Mouse (Mus musculus) neural tube, embryonic 12.5 days (tissue): ENCODE results near the gene Pnpla5. TPM values are rescaled to one million over a fixed set of nuclear protein-coding genes. Genes with fewer than 3 reads are reported as not detected.

Experiments
- ATAC-seq: fragments of 200-750 bp; cut with Nextera tagmentation; 2 replicates; pipeline ENCODE4 v1.8.0; 2017; ENCODE audit warnings: low read depth, mild to moderate bottlenecking, moderate TSS enrichment, moderate library complexity; ENCODE audit not compliant: low FRiP score
- H3K27ac ChIP-seq: fragments of 300-500 bp; sonication (generic); 2 replicates; pipeline ENCODE4 v1.5.1; 2016
- H3K27me3 ChIP-seq: fragments of 300-500 bp; sonication (generic); replicated peaks from 2 replicates; pipeline ENCODE4 v1.6.1; 2016; ENCODE audit warnings: mild to moderate bottlenecking
- H3K36me3 ChIP-seq: fragments of 300-500 bp; sonication (generic); 2 replicates; pipeline ENCODE4 v1.6.1; 2016; ENCODE audit warnings: mild to moderate bottlenecking
- H3K4me1 ChIP-seq: fragments of 300-500 bp; sonication (generic); 2 replicates; pipeline ENCODE4 v1.6.1; 2016
- H3K4me2 ChIP-seq: fragments of 300-500 bp; sonication (generic); replicated peaks from 2 replicates; pipeline ENCODE4 v1.6.1; 2016; ENCODE audit warnings: mild to moderate bottlenecking
- H3K4me3 ChIP-seq: fragments of 300-500 bp; sonication (generic); 2 replicates; pipeline ENCODE4 v1.5.1; 2016
- H3K9ac ChIP-seq: fragments of 300-500 bp; sonication (generic); 2 replicates; pipeline ENCODE4 v1.6.1; 2016; ENCODE audit warnings: mild to moderate bottlenecking
- H3K9me3 ChIP-seq: fragments of 300-500 bp; sonication (generic); 2 replicates; pipeline ENCODE4 v1.6.1; 2016; ENCODE audit warnings: mild to moderate bottlenecking
- WGBS: fragments of 180-500 bp; shearing (Covaris S2); methylation state at CpG from one replicate; pipeline ENCODE4 v1.1.7; 2016; 5-methylcytosine and 5-hydroxymethylcytosine counted together
- polyA plus RNA-seq: library from polyadenylated mRNA; unstranded; fragments of >200 nt; fragmentation: Nextera tagmentation; extraction: Ambion mirVana; gene quantifications from 2 replicates; pipeline ENCODE4 v1.2.1, GENCODE M21; 2016

The Pnpla5 gene
- polyA plus RNA-seq, 1 experiment from 2014 or later = not detected

GRCm38 (mm10) chr15:84078667-84079066 lies 44.3 kb downstream of the Pnpla5 start:
- Histone ChIP-seq H3K36me3 (no peaks in the 10 kb centered on the region), H3K4me3 (no peak overlapping the region), H3K4me2 (no peak overlapping the region), H3K27me3 (peaks cover 4% of the 10 kb centered on the region; the same call in 1 of the 2 replicates), H3K27ac (no peak overlapping the region), H3K4me1 (peaks cover 8% of the 10 kb centered on the region), H3K9me3 (no peaks in the 10 kb centered on the region), H3K9ac (no peak overlapping the region)
- no peak for ATAC-seq
- WGBS = 80% methylated on average over 13 of the region's 13 CpGs

GRCm38 (mm10) chr15:84077151-84077550 lies 45.8 kb downstream of the Pnpla5 start:
- ATAC-seq = no peak

GRCm38 (mm10) chr15:84074705-84075185 lies 48.2 kb downstream of the Pnpla5 start:
- Histone ChIP-seq H3K9ac (no peak overlapping the region), H3K4me1 (peaks cover 14% of the 10 kb centered on the region), H3K4me3 (no peak overlapping the region), H3K4me2 (peak overlapping the region; percentile 44), H3K27ac (no peak overlapping the region), H3K27me3 (peaks cover 18% of the 10 kb centered on the region), H3K9me3 (no peaks in the 10 kb centered on the region), H3K36me3 (no peaks in the 10 kb centered on the region)
- 16% methylated on average over 17 of the region's 17 CpGs for WGBS
- peak; percentile 46; the same call in 1 of the 2 replicates for ATAC-seq

More at GRCm38 (mm10) chr15:84077151-84077550, 45.8 kb downstream of the Pnpla5 start:
- Histone ChIP-seq H3K9me3 (no peaks in the 10 kb centered on the region), H3K9ac (no peak overlapping the region), H3K4me2 (no peak overlapping the region), H3K36me3 (no peaks in the 10 kb centered on the region), H3K4me1 (peaks cover 8% of the 10 kb centered on the region), H3K4me3 (no peak overlapping the region), H3K27me3 (peaks cover 8% of the 10 kb centered on the region; the same call in 1 of the 2 replicates), H3K27ac (no peak overlapping the region)
- 63% methylated on average over 17 of the region's 17 CpGs for WGBS

GRCm38 (mm10) chr15:84073911-84074704 lies 48.9 kb downstream of the Pnpla5 start:
- no peaks in the 10 kb centered on the region for H3K36me3 ChIP-seq
- H3K4me3 ChIP-seq = no peak overlapping the region
- H3K9ac ChIP-seq = no peak overlapping the region
- H3K4me2 ChIP-seq = peak overlapping the region; percentile 44
- no peaks in the 10 kb centered on the region for H3K9me3 ChIP-seq
- H3K4me1 ChIP-seq = peaks cover 18% of the 10 kb centered on the region
- no peak overlapping the region for H3K27ac ChIP-seq
- ATAC-seq = no peak
- 10% methylated on average over 13 of the region's 15 CpGs for WGBS
- peaks cover 24% of the 10 kb centered on the region for H3K27me3 ChIP-seq

GRCm38 (mm10) chr15:84073058-84073457 lies 49.9 kb downstream of the Pnpla5 start:
- no peaks in the 10 kb centered on the region for H3K36me3 ChIP-seq
- no peaks in the 10 kb centered on the region for H3K9me3 ChIP-seq
- no peak overlapping the region for H3K4me3 ChIP-seq
- H3K9ac ChIP-seq = no peak overlapping the region
- peaks cover 18% of the 10 kb centered on the region for H3K4me1 ChIP-seq
- WGBS = 21% methylated on average over 8 of the region's 8 CpGs
- no peak overlapping the region for H3K4me2 ChIP-seq
- no peak for ATAC-seq
- H3K27ac ChIP-seq = no peak overlapping the region
- H3K27me3 ChIP-seq = peaks cover 34% of the 10 kb centered on the region

- H3K4me3 ChIP-seq = no peak overlapping the region
- no peaks in the 10 kb centered on the region for H3K9me3 ChIP-seq
- H3K4me1 ChIP-seq = peaks cover 18% of the 10 kb centered on the region
- WGBS = 27% methylated on average over 7 of the region's 7 CpGs
- no peak overlapping the region for H3K9ac ChIP-seq
- H3K27me3 ChIP-seq = peaks cover 34% of the 10 kb centered on the region
- H3K4me2 ChIP-seq = no peak overlapping the region
- no peak overlapping the region for H3K27ac ChIP-seq
- H3K36me3 ChIP-seq = no peaks in the 10 kb centered on the region
- no peak for ATAC-seq
Observed at GRCm38 (mm10) chr15:84072226-84072625, 50.7 kb downstream of the Pnpla5 start.

- Histone ChIP-seq H3K9ac (no peak overlapping the region), H3K27me3 (peaks cover 35% of the 10 kb centered on the region), H3K9me3 (no peaks in the 10 kb centered on the region; the same call in 1 of the 2 replicates), H3K4me3 (no peak overlapping the region), H3K27ac (no peak overlapping the region), H3K4me2 (peak overlapping the region; percentile 19; the same call in 1 of the 2 replicates), H3K4me1 (peaks cover 19% of the 10 kb centered on the region), H3K36me3 (no peaks in the 10 kb centered on the region)
- WGBS = 7% methylated on average over 13 of the region's 13 CpGs
- ATAC-seq = no peak
Observed at GRCm38 (mm10) chr15:84070116-84070676, 52.8 kb downstream of the Pnpla5 start.

- Histone ChIP-seq H3K9ac (no peak overlapping the region), H3K4me3 (no peak overlapping the region), H3K4me2 (peak overlapping the region; percentile 19), H3K27me3 (peaks cover 40% of the 10 kb centered on the region), H3K36me3 (no peaks in the 10 kb centered on the region), H3K4me1 (peaks cover 20% of the 10 kb centered on the region), H3K9me3 (no peaks in the 10 kb centered on the region; the same call in 1 of the 2 replicates), H3K27ac (no peak overlapping the region)
- ATAC-seq = no peak
- WGBS = 9% methylated on average over 16 of the region's 16 CpGs
Observed at GRCm38 (mm10) chr15:84069455-84070050, 53.4 kb downstream of the Pnpla5 start.

GRCm38 (mm10) chr15:84065701-84066100 lies 57.3 kb downstream of the Pnpla5 start:
- no peaks in the 10 kb centered on the region for H3K36me3 ChIP-seq
- H3K9ac ChIP-seq = no peak overlapping the region
- peaks cover 32% of the 10 kb centered on the region for H3K27me3 ChIP-seq
- ATAC-seq = no peak
- peaks cover 15% of the 10 kb centered on the region for H3K4me1 ChIP-seq
- 72% methylated on average over 4 of the region's 4 CpGs for WGBS
- H3K9me3 ChIP-seq = no peaks in the 10 kb centered on the region; the same call in 1 of the 2 replicates
- no peak overlapping the region for H3K27ac ChIP-seq
- no peak overlapping the region for H3K4me2 ChIP-seq
- no peak overlapping the region for H3K4me3 ChIP-seq

- Histone ChIP-seq H3K4me1 (peaks cover 13% of the 10 kb centered on the region), H3K4me2 (peak within 1 kb of the TSS; percentile 67), H3K9me3 (no peaks in the 10 kb centered on the region; the same call in 1 of the 2 replicates), H3K4me3 (peak within 1 kb of the TSS; percentile 24), H3K36me3 (no peaks in the 10 kb centered on the region), H3K27ac (no peak within 1 kb of the TSS), H3K27me3 (peaks cover 26% of the 10 kb centered on the region), H3K9ac (no peak within 1 kb of the TSS)
- 4% methylated on average over 29 of the region's 29 CpGs for WGBS
- 0 out of 2 replicates have a peak, but pooled peaks have one; percentile 41 for ATAC-seq
Observed at GRCm38 (mm10) chr15:84065140-84065539, 57.8 kb downstream of the Pnpla5 start, which contains the start of gene Efcab6. Gene Efcab6 (minus strand): TSS chr15:84065379.
